Mouse (Mus musculus): ENCODE results near the gene Igfbp5.

DNA sequence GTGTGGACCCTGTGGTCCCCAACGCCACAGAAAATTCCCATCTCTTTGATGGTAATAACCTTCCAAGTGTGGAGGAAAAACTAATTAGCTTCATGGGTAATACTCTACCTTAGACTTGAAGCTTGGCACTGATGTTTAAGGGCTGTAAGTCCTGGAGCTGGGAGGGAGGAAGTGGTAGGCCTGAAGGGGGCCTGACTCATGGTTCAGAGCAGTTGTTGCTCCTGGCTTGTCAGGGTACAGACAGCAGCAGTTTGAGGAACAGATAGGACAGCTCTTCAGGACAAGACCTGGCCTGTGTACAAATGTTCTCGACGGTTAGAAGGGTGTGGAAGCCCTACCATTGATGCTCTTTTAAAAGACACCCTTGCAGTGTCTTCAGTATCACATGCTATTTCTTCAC, 59.1 kb downstream of the Igfbp5 start:
- TF ChIP-seq POLR2A (IDR thresholded peaks at IDR 0.05; ENCODE audit: control insufficient read depth in 1 of 2, insufficient read depth in 1 of 2, low read depth in 1 of 2, low read length in 2 of 2, poor library complexity in 1 of 2) (no peak), HCFC1 (IDR thresholded peaks at IDR 0.05; ENCODE audit: low read depth, low read length) (no peak), CTCF (IDR thresholded peaks at IDR 0.05 in 2 of 3, conservative IDR thresholded peaks at IDR 0.05 in 1 of 3; ENCODE audit: control insufficient read depth in 1 of 3, insufficient read depth in 1 of 3, low read depth in 2 of 3, low read length in 3 of 3, poor library complexity in 1 of 3, severe bottlenecking in 1 of 3) (no peak), EP300 (IDR thresholded peaks at IDR 0.05; ENCODE audit: low read depth in 1 of 2, low read length in 2 of 2) (no peak), USF1 (IDR thresholded peaks at IDR 0.05; ENCODE audit: low read depth, low read length) (no peak), ZNF384 (IDR thresholded peaks at IDR 0.05; ENCODE audit: low read depth, low read length) (no peak), ZKSCAN1 (IDR thresholded peaks at IDR 0.05; ENCODE audit: low read depth, low read length) (no peak)
